Mouse (Mus musculus): ENCODE data around the gene Dcdc2b.

- TF ChIP-seq TAL1 (IDR thresholded peaks at IDR 0.05; ENCODE audit: low read length) (no peak), GATA1 (IDR thresholded peaks at IDR 0.05; ENCODE audit: low read length) (no peak)
Observed at GRCm38 (mm10) chr4:129645204-129645603, 31.1 kb upstream of the Dcdc2b start.
